Mouse (Mus musculus): Measurements from ENCODE around the gene Rffl. TPM values are rescaled to one million over a fixed set of nuclear protein-coding genes. Genes with fewer than 3 reads are reported as not detected.

The Rffl gene
- total RNA-seq, 2 experiments from 2014 or later: 10.6 to 12.0 TPM

GRCm38 (mm10) chr11:82875631-82876030, 4.6 kb upstream of the Rffl start:
- DNase-seq (ENCODE audit: low spot score in 2 of 2): no peak

DNA sequence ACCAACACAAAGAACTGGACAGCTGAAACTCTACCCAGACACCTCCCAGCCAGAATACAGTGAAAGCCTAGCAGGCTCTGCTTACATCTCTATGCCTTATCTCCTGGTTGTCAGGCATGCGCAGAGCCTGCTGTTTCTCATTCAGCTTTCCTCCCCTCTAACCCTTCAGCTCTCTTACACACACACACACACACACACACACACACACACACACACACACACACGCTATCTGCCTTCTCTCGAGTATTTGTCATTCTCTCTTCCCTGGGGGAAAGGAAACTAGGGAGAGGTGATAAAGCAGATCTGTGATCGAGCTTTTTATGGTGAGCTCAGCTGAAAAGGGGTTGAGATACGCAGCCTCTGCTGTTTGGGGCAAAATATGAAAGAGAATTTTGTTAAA, 3.9 kb upstream of the Rffl start:
- DNase-seq (ENCODE audit: low spot score in 2 of 2): no peak

GRCm38 (mm10) chr11:82870173-82871030, 608 bp downstream of the Rffl start:
- DNase-seq (ENCODE audit: low spot score in 2 of 2): peak; percentile 19 to 21

DNA sequence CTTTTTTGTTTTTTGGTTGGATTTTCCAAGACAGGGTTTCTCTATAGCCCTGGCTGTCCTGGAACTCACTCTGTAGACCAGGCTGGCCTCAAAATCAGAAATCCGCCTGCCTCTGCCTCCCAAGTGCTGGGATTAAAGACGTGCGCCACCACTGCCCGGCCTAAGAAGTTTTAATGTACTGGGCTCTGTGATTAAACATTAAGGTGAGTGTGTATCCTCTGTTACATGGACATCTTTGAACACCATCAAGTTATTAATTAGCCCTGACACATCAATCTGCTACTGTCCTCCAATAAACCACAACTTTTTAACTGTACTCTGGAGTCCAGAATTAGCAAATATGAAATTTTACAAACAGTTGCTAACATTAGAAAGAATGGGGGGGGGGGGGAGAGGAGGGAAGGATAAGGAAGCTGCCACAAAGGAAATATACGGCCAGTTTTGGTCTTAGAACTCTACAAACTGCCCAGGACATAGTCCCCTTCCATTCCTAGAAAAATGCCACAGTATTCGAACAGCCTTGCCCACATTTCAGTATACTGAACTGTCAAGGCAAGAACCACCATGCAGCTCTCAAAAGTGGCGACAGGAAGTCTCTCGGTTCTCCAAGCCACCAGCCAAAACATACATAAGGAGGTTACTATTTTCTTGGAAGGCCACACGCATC, 1.4 kb downstream of the Rffl start:
- DNase-seq (ENCODE audit: low spot score in 2 of 2): no peak

DNA sequence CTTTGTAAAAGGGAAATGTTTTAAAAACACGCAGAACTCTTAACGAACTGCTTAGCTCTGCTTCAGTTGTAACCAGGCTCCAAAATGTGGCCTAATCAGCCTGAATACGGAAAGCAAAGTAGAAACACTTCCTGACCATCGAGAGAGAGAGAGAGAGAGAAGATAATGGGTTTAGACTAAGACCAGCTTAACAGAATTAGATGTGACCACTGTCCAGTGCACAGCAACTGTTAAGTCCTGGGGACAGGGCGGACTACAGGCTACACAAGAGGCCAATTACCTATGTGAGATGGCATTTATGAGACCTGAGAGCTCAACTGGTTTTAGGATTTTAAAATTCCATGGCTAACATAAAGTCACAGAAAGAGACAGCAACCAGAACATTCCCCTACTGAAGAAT, 3.1 kb downstream of the Rffl start:
- no peak for DNase-seq (ENCODE audit: low spot score in 2 of 2)

- DNase-seq (ENCODE audit: low spot score in 2 of 2): no peak
Observed at GRCm38 (mm10) chr11:82866850-82867564, 4.0 kb downstream of the Rffl start.

- no peak for DNase-seq (ENCODE audit: low spot score in 2 of 2)
Observed at GRCm38 (mm10) chr11:82865957-82866356, 5.1 kb downstream of the Rffl start.

- no peak for DNase-seq (ENCODE audit: low spot score in 2 of 2)
Observed at GRCm38 (mm10) chr11:82863488-82863931, 7.5 kb downstream of the Rffl start.

- DNase-seq (ENCODE audit: low spot score in 2 of 2): no peak
Observed at GRCm38 (mm10) chr11:82863059-82863458, 8.0 kb downstream of the Rffl start.

GRCm38 (mm10) chr11:82862638-82863037, 8.4 kb downstream of the Rffl start:
- DNase-seq (ENCODE audit: low spot score in 2 of 2): no peak

- DNase-seq (ENCODE audit: low spot score in 2 of 2): no peak
Observed at GRCm38 (mm10) chr11:82861558-82861957, 9.5 kb downstream of the Rffl start.

- no peak for DNase-seq (ENCODE audit: low spot score in 2 of 2)
Observed at GRCm38 (mm10) chr11:82860759-82861158, 10.3 kb downstream of the Rffl start.

DNA sequence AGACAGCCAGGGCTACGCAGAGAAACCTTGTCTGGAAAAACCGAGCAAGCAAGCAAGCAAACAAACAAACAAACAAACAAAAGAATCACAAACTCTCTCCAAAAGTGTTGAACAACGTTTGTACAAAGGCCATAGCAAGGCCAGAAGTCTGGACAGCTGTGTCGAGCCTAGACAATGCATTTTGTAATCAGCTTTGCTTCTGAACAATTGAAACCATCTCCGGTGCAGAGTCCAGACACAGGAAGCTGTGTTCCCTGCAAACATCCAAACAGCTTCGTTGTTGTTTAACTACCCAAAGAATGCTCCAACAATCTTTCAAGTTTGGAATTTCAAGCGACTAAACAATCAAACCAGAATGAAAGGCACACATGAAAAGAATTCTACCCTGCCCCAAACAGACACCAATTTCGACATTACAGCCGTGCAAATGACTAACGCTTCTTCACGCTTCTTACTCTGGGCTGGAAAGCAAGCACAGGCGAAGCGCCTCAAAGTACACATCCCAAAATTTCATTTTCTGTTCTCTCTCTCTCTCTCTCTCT, 13.6 kb downstream of the Rffl start:
- DNase-seq (ENCODE audit: low spot score in 2 of 2): no peak

GRCm38 (mm10) chr11:82856032-82856431, 15.0 kb downstream of the Rffl start:
- no peak for DNase-seq (ENCODE audit: low spot score in 2 of 2)

DNA sequence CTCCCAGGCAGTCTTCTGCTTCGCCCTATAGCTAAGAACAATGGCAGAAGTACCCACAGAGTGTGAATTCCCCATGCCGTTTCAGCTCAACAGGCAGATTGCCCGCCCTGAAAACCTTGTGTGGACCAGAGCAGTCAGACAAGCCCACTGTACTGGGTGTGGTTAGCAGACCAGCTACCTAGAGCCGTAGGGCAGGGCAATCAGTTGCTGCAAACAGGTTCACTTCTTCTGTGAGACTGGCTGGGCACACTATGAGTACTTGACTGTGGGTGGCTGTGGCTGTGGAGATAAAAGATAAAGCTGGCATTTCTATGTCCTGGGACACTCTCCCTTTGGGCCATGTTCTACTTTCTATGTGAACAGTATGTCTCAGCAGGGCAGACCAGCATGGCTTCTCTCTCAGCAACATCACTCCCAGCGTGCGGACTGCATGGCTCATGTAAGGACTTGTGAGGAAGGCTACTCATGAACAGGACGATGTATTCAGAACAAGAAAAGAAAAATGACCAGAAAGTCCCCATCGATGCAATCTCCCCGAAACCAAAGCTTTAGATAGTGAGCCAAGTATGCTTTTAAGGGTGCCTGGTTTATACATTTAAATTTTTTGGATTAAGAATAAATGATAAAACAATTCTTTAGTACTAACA, 15.6 kb downstream of the Rffl start:
- no peak for DNase-seq (ENCODE audit: low spot score in 2 of 2)

DNA sequence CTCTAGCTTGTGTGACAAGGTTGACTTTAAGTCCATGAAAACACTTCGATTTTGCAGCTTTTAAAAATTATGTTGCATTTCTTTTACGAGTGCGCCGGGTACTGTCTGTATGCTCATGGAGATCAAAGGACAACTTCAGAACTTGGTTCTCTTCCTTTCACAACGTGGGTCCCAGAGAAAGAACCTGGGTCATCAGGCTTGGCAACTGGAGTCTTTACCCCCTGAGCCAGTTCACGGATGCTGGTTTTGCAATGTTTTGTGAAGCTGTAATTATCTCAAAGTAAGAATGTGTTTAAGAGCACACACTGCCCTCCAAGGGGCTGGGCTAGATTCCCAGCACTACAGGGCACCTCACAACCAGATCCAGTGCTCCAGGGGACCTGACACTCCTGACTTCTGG, 16.9 kb downstream of the Rffl start:
- no peak for DNase-seq (ENCODE audit: low spot score in 2 of 2)

- DNase-seq (ENCODE audit: low spot score in 2 of 2): no peak
Observed at GRCm38 (mm10) chr11:82852958-82853357, 18.1 kb downstream of the Rffl start.

GRCm38 (mm10) chr11:82852540-82852939, 18.5 kb downstream of the Rffl start:
- no peak for DNase-seq (ENCODE audit: low spot score in 2 of 2)

GRCm38 (mm10) chr11:82852115-82852514, 18.9 kb downstream of the Rffl start:
- no peak for DNase-seq (ENCODE audit: low spot score in 2 of 2)

GRCm38 (mm10) chr11:82850259-82850658, 20.8 kb downstream of the Rffl start:
- DNase-seq (ENCODE audit: low spot score in 2 of 2): no peak

DNA sequence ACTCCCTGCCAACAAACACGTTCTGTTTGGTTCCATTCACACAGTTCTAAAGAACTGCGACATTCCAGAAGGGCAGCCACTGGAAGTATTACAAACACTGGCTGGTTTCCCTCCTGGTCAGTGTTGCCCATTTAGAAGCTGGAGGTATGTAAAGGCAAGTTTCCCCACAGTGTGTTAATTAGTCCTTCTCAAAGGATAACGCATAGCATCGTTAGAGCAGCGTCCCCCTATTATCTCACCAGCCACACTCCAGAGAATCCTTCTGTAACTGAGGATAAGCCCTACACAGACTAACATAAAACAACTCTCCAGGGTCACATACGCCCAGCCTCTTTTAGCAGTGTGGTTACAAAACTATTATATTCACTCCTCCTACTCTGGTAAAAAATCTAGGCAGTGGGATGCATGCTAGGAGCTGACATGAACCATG, 23.4 kb downstream of the Rffl start:
- no peak for DNase-seq (ENCODE audit: low spot score in 2 of 2)

Data from adrenal gland, postnatal 4 days (tissue).